Mouse (Mus musculus): ENCODE measurements around the gene Dock7. TPM values are rescaled to one million over a fixed set of nuclear protein-coding genes. Genes with fewer than 3 reads are reported as not detected.

Dock7 gene
- polyA plus RNA-seq, 1 experiment from 2014 or later, result 51.3 TPM

- 45% methylated on average over 11 of the region's 11 CpGs for WGBS
Observed at GRCm38 (mm10) chr4:99156641-99157307, 36.1 kb upstream of the Dock7 start.

GRCm38 (mm10) chr4:99151885-99152558 is 31.3 kb upstream of the Dock7 start:
- WGBS, result 38% methylated on average over 4 of the region's 4 CpGs
- ATAC-seq (ENCODE audit: insufficient read depth, low FRiP score), result peak; percentile 59; the same call in 1 of the 2 replicates

More at GRCm38 (mm10) chr4:99156641-99157307, 36.1 kb upstream of the Dock7 start:
- no peaks in the 10 kb centered on the region for H3K9me3 ChIP-seq (replicated peaks; ENCODE audit: control insufficient read depth, low read length)
- H3K9ac ChIP-seq (ENCODE audit: low read length), result no peak overlapping the region
- no peak overlapping the region for H3K27ac ChIP-seq (ENCODE audit: low read length)
- ATAC-seq (ENCODE audit: insufficient read depth, low FRiP score), result no peak
- no peak overlapping the region for H3K4me2 ChIP-seq (ENCODE audit: low read depth, low read length)
- 0 out of 2 replicates have a peak, but pooled peaks cover 2% of the 10 kb centered on the region for H3K4me1 ChIP-seq (ENCODE audit: control insufficient read depth, insufficient read depth, low read length)
- no peaks in the 10 kb centered on the region for H3K36me3 ChIP-seq (ENCODE audit: control insufficient read depth, insufficient read depth, low read length)
- H3K4me3 ChIP-seq (replicated peaks; ENCODE audit: low read length), result no peak overlapping the region
- H3K27me3 ChIP-seq (ENCODE audit: control insufficient read depth, insufficient read depth, low read length), result no peaks in the 10 kb centered on the region

GRCm38 (mm10) chr4:99151434-99151833 is 30.7 kb upstream of the Dock7 start:
- H3K4me3 ChIP-seq (replicated peaks; ENCODE audit: low read length), result no peak overlapping the region
- 0 out of 2 replicates have a peak, but pooled peaks cover 2% of the 10 kb centered on the region for H3K4me1 ChIP-seq (ENCODE audit: control insufficient read depth, insufficient read depth, low read length)
- H3K27ac ChIP-seq (ENCODE audit: low read length), result peak overlapping the region; percentile 59; the same call in 1 of the 2 replicates
- no peaks in the 10 kb centered on the region for H3K9me3 ChIP-seq (replicated peaks; ENCODE audit: control insufficient read depth, low read length)
- no peak overlapping the region for H3K9ac ChIP-seq (ENCODE audit: low read length)
- no peaks in the 10 kb centered on the region for H3K27me3 ChIP-seq (ENCODE audit: control insufficient read depth, insufficient read depth, low read length)
- no peaks in the 10 kb centered on the region for H3K36me3 ChIP-seq (ENCODE audit: control insufficient read depth, insufficient read depth, low read length)
- 71% methylated on average over 4 of the region's 4 CpGs for WGBS
- ATAC-seq (ENCODE audit: insufficient read depth, low FRiP score), result no peak
- H3K4me2 ChIP-seq (ENCODE audit: low read depth, low read length), result no peak overlapping the region

More at GRCm38 (mm10) chr4:99151885-99152558, 31.3 kb upstream of the Dock7 start:
- H3K4me3 ChIP-seq (replicated peaks; ENCODE audit: low read length), result no peak overlapping the region
- 0 out of 2 replicates have a peak, but pooled peaks cover 2% of the 10 kb centered on the region for H3K4me1 ChIP-seq (ENCODE audit: control insufficient read depth, insufficient read depth, low read length)
- no peaks in the 10 kb centered on the region for H3K27me3 ChIP-seq (ENCODE audit: control insufficient read depth, insufficient read depth, low read length)
- no peaks in the 10 kb centered on the region for H3K9me3 ChIP-seq (replicated peaks; ENCODE audit: control insufficient read depth, low read length)
- H3K27ac ChIP-seq (ENCODE audit: low read length), result peak overlapping the region; percentile 59
- H3K9ac ChIP-seq (ENCODE audit: low read length), result peak overlapping the region; percentile 31; the same call in 1 of the 2 replicates
- no peaks in the 10 kb centered on the region for H3K36me3 ChIP-seq (ENCODE audit: control insufficient read depth, insufficient read depth, low read length)
- H3K4me2 ChIP-seq (ENCODE audit: low read depth, low read length), result no peak overlapping the region

GRCm38 (mm10) chr4:99143323-99143722 is 22.6 kb upstream of the Dock7 start:
- peaks cover 2% of the 10 kb centered on the region; the same call in 1 of the 2 replicates for H3K4me1 ChIP-seq (ENCODE audit: control insufficient read depth, insufficient read depth, low read length)
- H3K4me3 ChIP-seq (replicated peaks; ENCODE audit: low read length), result no peak overlapping the region
- no peak overlapping the region for H3K9ac ChIP-seq (ENCODE audit: low read length)
- H3K27ac ChIP-seq (ENCODE audit: low read length), result no peak overlapping the region
- H3K9me3 ChIP-seq (replicated peaks; ENCODE audit: control insufficient read depth, low read length), result no peaks in the 10 kb centered on the region
- no peak overlapping the region for H3K4me2 ChIP-seq (ENCODE audit: low read depth, low read length)
- ATAC-seq (ENCODE audit: insufficient read depth, low FRiP score), result no peak
- H3K36me3 ChIP-seq (ENCODE audit: control insufficient read depth, insufficient read depth, low read length), result no peaks in the 10 kb centered on the region
- H3K27me3 ChIP-seq (ENCODE audit: control insufficient read depth, insufficient read depth, low read length), result no peaks in the 10 kb centered on the region
- 76% methylated on average over 7 of the region's 7 CpGs for WGBS

GRCm38 (mm10) chr4:99141578-99141977 is 20.9 kb upstream of the Dock7 start:
- Histone ChIP-seq H3K27me3 (ENCODE audit: control insufficient read depth, insufficient read depth, low read length) (no peaks in the 10 kb centered on the region), H3K27ac (ENCODE audit: low read length) (peak overlapping the region; percentile 73), H3K9ac (ENCODE audit: low read length) (no peak overlapping the region), H3K9me3 (replicated peaks; ENCODE audit: control insufficient read depth, low read length) (no peaks in the 10 kb centered on the region), H3K4me2 (ENCODE audit: low read depth, low read length) (no peak overlapping the region), H3K36me3 (ENCODE audit: control insufficient read depth, insufficient read depth, low read length) (no peaks in the 10 kb centered on the region), H3K4me3 (replicated peaks; ENCODE audit: low read length) (no peak overlapping the region), H3K4me1 (ENCODE audit: control insufficient read depth, insufficient read depth, low read length) (peaks cover 2% of the 10 kb centered on the region; the same call in 1 of the 2 replicates)
- 69% methylated on average over 3 of the region's 3 CpGs for WGBS
- peak; percentile 86 for ATAC-seq (ENCODE audit: insufficient read depth, low FRiP score)

- no peak; the same call in 1 of the 2 replicates for ATAC-seq (ENCODE audit: insufficient read depth, low FRiP score)
- Histone ChIP-seq H3K9ac (ENCODE audit: low read length) (no peak overlapping the region), H3K9me3 (replicated peaks; ENCODE audit: control insufficient read depth, low read length) (no peaks in the 10 kb centered on the region), H3K4me3 (replicated peaks; ENCODE audit: low read length) (no peak overlapping the region), H3K4me1 (ENCODE audit: control insufficient read depth, insufficient read depth, low read length) (peaks cover 2% of the 10 kb centered on the region; the same call in 1 of the 2 replicates), H3K36me3 (ENCODE audit: control insufficient read depth, insufficient read depth, low read length) (no peaks in the 10 kb centered on the region), H3K27me3 (ENCODE audit: control insufficient read depth, insufficient read depth, low read length) (no peaks in the 10 kb centered on the region), H3K4me2 (ENCODE audit: low read depth, low read length) (no peak overlapping the region), H3K27ac (ENCODE audit: low read length) (peak overlapping the region; percentile 66)
- 63% methylated on average over 1 of the region's 1 CpGs for WGBS
Observed at GRCm38 (mm10) chr4:99141171-99141570, 20.5 kb upstream of the Dock7 start.

- 80% methylated on average over 8 of the region's 8 CpGs for WGBS
Observed at GRCm38 (mm10) chr4:99137986-99138641, 17.4 kb upstream of the Dock7 start.

GRCm38 (mm10) chr4:99134522-99134921 is 13.8 kb upstream of the Dock7 start:
- WGBS, result 69% methylated on average over 3 of the region's 3 CpGs
- H3K27me3 ChIP-seq (ENCODE audit: control insufficient read depth, insufficient read depth, low read length), result no peaks in the 10 kb centered on the region

More at GRCm38 (mm10) chr4:99137986-99138641, 17.4 kb upstream of the Dock7 start:
- Histone ChIP-seq H3K4me1 (ENCODE audit: control insufficient read depth, insufficient read depth, low read length) (peaks cover 2% of the 10 kb centered on the region; the same call in 1 of the 2 replicates), H3K4me2 (ENCODE audit: low read depth, low read length) (no peak overlapping the region), H3K27ac (ENCODE audit: low read length) (no peak overlapping the region), H3K27me3 (ENCODE audit: control insufficient read depth, insufficient read depth, low read length) (no peaks in the 10 kb centered on the region), H3K9ac (ENCODE audit: low read length) (no peak overlapping the region), H3K9me3 (replicated peaks; ENCODE audit: control insufficient read depth, low read length) (no peaks in the 10 kb centered on the region), H3K4me3 (replicated peaks; ENCODE audit: low read length) (no peak overlapping the region), H3K36me3 (ENCODE audit: control insufficient read depth, insufficient read depth, low read length) (no peaks in the 10 kb centered on the region)
- ATAC-seq (ENCODE audit: insufficient read depth, low FRiP score), result no peak

GRCm38 (mm10) chr4:99133326-99133725 is 12.6 kb upstream of the Dock7 start:
- Histone ChIP-seq H3K36me3 (ENCODE audit: control insufficient read depth, insufficient read depth, low read length) (no peaks in the 10 kb centered on the region), H3K9ac (ENCODE audit: low read length) (no peak overlapping the region), H3K4me2 (ENCODE audit: low read depth, low read length) (no peak overlapping the region), H3K9me3 (replicated peaks; ENCODE audit: control insufficient read depth, low read length) (no peaks in the 10 kb centered on the region), H3K4me3 (replicated peaks; ENCODE audit: low read length) (no peak overlapping the region), H3K4me1 (ENCODE audit: control insufficient read depth, insufficient read depth, low read length) (no peaks in the 10 kb centered on the region), H3K27ac (ENCODE audit: low read length) (no peak overlapping the region), H3K27me3 (ENCODE audit: control insufficient read depth, insufficient read depth, low read length) (no peaks in the 10 kb centered on the region)
- 93% methylated on average over 8 of the region's 8 CpGs for WGBS
- ATAC-seq (ENCODE audit: insufficient read depth, low FRiP score), result no peak

More at GRCm38 (mm10) chr4:99134522-99134921, 13.8 kb upstream of the Dock7 start:
- Histone ChIP-seq H3K9me3 (replicated peaks; ENCODE audit: control insufficient read depth, low read length) (no peaks in the 10 kb centered on the region), H3K4me3 (replicated peaks; ENCODE audit: low read length) (no peak overlapping the region), H3K4me1 (ENCODE audit: control insufficient read depth, insufficient read depth, low read length) (no peaks in the 10 kb centered on the region), H3K9ac (ENCODE audit: low read length) (no peak overlapping the region), H3K27ac (ENCODE audit: low read length) (no peak overlapping the region), H3K36me3 (ENCODE audit: control insufficient read depth, insufficient read depth, low read length) (no peaks in the 10 kb centered on the region), H3K4me2 (ENCODE audit: low read depth, low read length) (no peak overlapping the region)
- ATAC-seq (ENCODE audit: insufficient read depth, low FRiP score), result no peak
